Mouse (Mus musculus) spleen, adult 2 months (tissue): ENCODE data around the gene Ift22. TPM values are rescaled to one million over a fixed set of nuclear protein-coding genes. Genes with fewer than 3 reads are reported as not detected.

Experiments used
- DNase-seq, 2 experiments: peaks; one replicate each; pipeline versions ENCODE4 v3.0.0 to v3.0.0-alpha.2; 2012 to 2021; ENCODE audit warnings: low spot score in 2 of 2, low read depth in 1 of 2
- H3K27ac ChIP-seq: fragments of 200-500 bp; 2 replicates; pipeline ENCODE4 v1.5.1; 2012; ENCODE audit warnings: low read length, inconsistent platforms; ENCODE audit not compliant: insufficient read depth
- H3K27me3 ChIP-seq: fragments of 200-500 bp; 2 replicates; pipeline ENCODE4 v1.6.1; 2012; ENCODE audit warnings: mild to moderate bottlenecking, moderate library complexity, low read length, inconsistent platforms; ENCODE audit not compliant: control insufficient read depth, insufficient read depth
- H3K36me3 ChIP-seq: fragments of 200-500 bp; 2 replicates; pipeline ENCODE4 v1.6.1; 2012; ENCODE audit warnings: mild to moderate bottlenecking, low read length, inconsistent platforms; ENCODE audit not compliant: control insufficient read depth, insufficient read depth
- H3K4me1 ChIP-seq: fragments of 200-500 bp; 2 replicates; pipeline ENCODE4 v1.6.1; 2011; ENCODE audit warnings: inconsistent platforms; ENCODE audit not compliant: control insufficient read depth, insufficient read depth, insufficient read length
- H3K4me3 ChIP-seq: fragments of 200-500 bp; 2 replicates; pipeline ENCODE4 v1.5.1; 2011; ENCODE audit warnings: mild to moderate bottlenecking, inconsistent platforms; ENCODE audit not compliant: insufficient read depth, insufficient read length; ENCODE audit errors: extremely low read depth
- CTCF ChIP-seq: fragments of 200-500 bp; IDR thresholded peaks from 2 replicates; pipeline ENCODE4 v1.5.1; 2011; ENCODE audit warnings: mild to moderate bottlenecking, inconsistent platforms; ENCODE audit not compliant: insufficient read depth, insufficient read length, insufficient replicate concordance; ENCODE audit errors: extremely low read depth
- POLR2A ChIP-seq: fragments of 200-500 bp; IDR thresholded peaks from 2 replicates; pipeline ENCODE4 v1.6.1; 2011; ENCODE audit warnings: low read depth, low read length, inconsistent platforms
- WGBS: fragments of 180-500 bp; shearing (Covaris S2); methylation state at CpG from one replicate; pipeline ENCODE4 v1.1.7; 2018; 5-methylcytosine and 5-hydroxymethylcytosine counted together
- polyA plus RNA-seq: library from polyadenylated mRNA; depleted of rRNA; stranded (reverse); fragments of >200 nt; gene quantifications from 2 replicates; pipeline ENCODE4 v1.2.3, GENCODE M21; 2012

Ift22 gene
- polyA plus RNA-seq, 1 experiment, result 6.3 TPM

- Histone ChIP-seq H3K27ac (no peak overlapping the region), H3K27me3 (no peaks in the 10 kb centered on the region), H3K4me3 (no peak overlapping the region), H3K36me3 (0 out of 2 replicates have a peak, but pooled peaks cover 1% of the 10 kb centered on the region), H3K4me1 (no peaks in the 10 kb centered on the region)
- DNase-seq, result peak; percentile 58 to 68
- peak; percentile 77; the same call in 1 of the 2 replicates for TF ChIP-seq CTCF
- no peak for TF ChIP-seq POLR2A
- WGBS, result 25% methylated on average over 4 of the region's 4 CpGs
These were observed 21.1 kb downstream of the Ift22 start for GRCm38 (mm10) chr5:136929073-136929472.

- H3K36me3 ChIP-seq, result no peaks in the 10 kb centered on the region
These were observed 23.9 kb downstream of the Ift22 start for GRCm38 (mm10) chr5:136931896-136932295.

GRCm38 (mm10) chr5:136932956-136933355 lies 25.0 kb downstream of the Ift22 start:
- peak in 1 of 2 experiments; percentile 11 for DNase-seq
- Histone ChIP-seq H3K36me3 (no peaks in the 10 kb centered on the region), H3K4me3 (no peak overlapping the region), H3K27me3 (no peaks in the 10 kb centered on the region), H3K27ac (no peak overlapping the region), H3K4me1 (no peaks in the 10 kb centered on the region)
- WGBS, result 85% methylated on average over 5 of the region's 5 CpGs
- no peak for TF ChIP-seq CTCF
- TF ChIP-seq POLR2A, result no peak

More at GRCm38 (mm10) chr5:136931896-136932295, 23.9 kb downstream of the Ift22 start:
- Histone ChIP-seq H3K27ac (no peak overlapping the region), H3K4me3 (no peak overlapping the region), H3K4me1 (no peaks in the 10 kb centered on the region), H3K27me3 (no peaks in the 10 kb centered on the region)
- DNase-seq, result no peak
- TF ChIP-seq POLR2A, result no peak
- 95% methylated on average over 14 of the region's 14 CpGs for WGBS

- Histone ChIP-seq H3K27me3 (no peaks in the 10 kb centered on the region), H3K27ac (no peak overlapping the region), H3K4me3 (no peak overlapping the region), H3K36me3 (no peaks in the 10 kb centered on the region), H3K4me1 (no peaks in the 10 kb centered on the region)
- TF ChIP-seq CTCF, result no peak
- TF ChIP-seq POLR2A, result no peak
- no peak for DNase-seq
- 94% methylated on average over 6 of the region's 6 CpGs for WGBS
These were observed 26.0 kb downstream of the Ift22 start for GRCm38 (mm10) chr5:136933930-136934329.

- Histone ChIP-seq H3K27ac (no peak overlapping the region), H3K4me1 (no peaks in the 10 kb centered on the region), H3K27me3 (no peaks in the 10 kb centered on the region), H3K36me3 (no peaks in the 10 kb centered on the region), H3K4me3 (no peak overlapping the region)
- no peak for DNase-seq
- TF ChIP-seq CTCF (no peak), POLR2A (no peak)
- 73% methylated on average over 7 of the region's 7 CpGs for WGBS
These were observed 28.1 kb downstream of the Ift22 start for GRCm38 (mm10) chr5:136935905-136936695.

- WGBS, result 91% methylated on average over 6 of the region's 6 CpGs
- Histone ChIP-seq H3K4me3 (no peak overlapping the region), H3K27me3 (no peaks in the 10 kb centered on the region), H3K4me1 (no peaks in the 10 kb centered on the region), H3K36me3 (no peaks in the 10 kb centered on the region), H3K27ac (no peak overlapping the region)
- DNase-seq, result no peak
- TF ChIP-seq CTCF, result no peak
- no peak for TF ChIP-seq POLR2A
These were observed 28.8 kb downstream of the Ift22 start for GRCm38 (mm10) chr5:136936750-136937149.

- H3K4me1 ChIP-seq, result no peaks in the 10 kb centered on the region
- DNase-seq, result no peak
- H3K36me3 ChIP-seq, result no peaks in the 10 kb centered on the region
- H3K27ac ChIP-seq, result no peak overlapping the region
- H3K27me3 ChIP-seq, result no peaks in the 10 kb centered on the region
- 90% methylated on average over 5 of the region's 5 CpGs for WGBS
- no peak for TF ChIP-seq CTCF
- no peak for TF ChIP-seq POLR2A
- H3K4me3 ChIP-seq, result no peak overlapping the region
These were observed 29.7 kb downstream of the Ift22 start for GRCm38 (mm10) chr5:136937621-136938020.
